Mouse (Mus musculus): ENCODE measurements around the gene Pcnx3. TPM values are rescaled to one million over a fixed set of nuclear protein-coding genes. Genes with fewer than 3 reads are reported as not detected.
A peak's percentile ranks its signal among the peaks of the same experiment; 100 is the strongest.

The Pcnx3 gene
- total and polyA plus RNA-seq, 3 experiments, result 7.1 to 34.5 (median 28.6) TPM

DNA sequence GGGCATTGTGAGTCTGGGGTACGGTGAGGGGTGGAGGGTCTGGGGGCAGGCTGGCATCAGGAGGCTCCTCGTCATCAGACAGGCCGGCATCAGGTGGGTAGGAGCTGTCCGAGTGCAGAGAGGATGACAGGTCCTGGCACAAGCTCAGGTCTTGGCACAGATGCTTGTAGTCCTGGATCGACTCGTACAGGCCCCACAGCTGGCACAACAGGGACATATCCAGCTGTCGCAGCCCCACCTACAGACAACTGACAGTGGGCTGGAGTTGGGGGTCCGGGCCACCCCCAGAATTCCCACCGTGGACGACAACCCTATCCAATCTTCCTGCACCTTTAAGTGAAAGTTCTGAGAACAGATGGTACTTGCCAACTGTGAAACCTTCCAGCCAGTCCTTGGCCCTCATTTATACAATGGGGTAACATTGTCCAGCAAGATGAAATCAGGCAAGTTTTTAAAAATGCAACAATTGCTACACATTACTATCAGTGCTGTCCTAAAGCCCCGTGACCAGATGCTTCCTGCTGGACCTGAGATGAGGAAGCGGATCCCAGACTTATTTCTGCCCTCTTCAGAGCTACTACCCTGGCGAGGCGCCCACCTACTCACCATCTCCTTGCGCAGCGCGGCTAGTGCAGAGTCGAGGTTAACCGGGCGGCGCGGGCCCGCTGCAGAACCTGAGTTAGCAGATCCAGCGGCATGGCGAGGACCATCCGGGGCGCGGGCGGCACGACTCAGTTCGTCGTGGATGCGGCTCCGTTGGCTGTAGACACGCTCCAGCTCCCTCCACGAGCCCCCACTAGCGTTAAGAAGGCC is 40.1 kb upstream of the Pcnx3 start:
- Histone ChIP-seq H3K36me3 (replicated peaks in 1 of 2; ENCODE audit: control insufficient read depth in 1 of 2, insufficient read depth in 1 of 2, low read length in 1 of 2) (peaks cover 2 to 21% of the 10 kb centered on the region in 2 experiments), H3K4me2 (ENCODE audit: insufficient read depth, low read depth, poor library complexity, severe bottlenecking) (peak overlapping the region; percentile 82), H3K27me3 (replicated peaks) (peaks cover 1% of the 10 kb centered on the region), H3K9me3 (replicated peaks; ENCODE audit: low read length) (no peaks in the 10 kb centered on the region), H3K4me3 (replicated peaks in 1 of 3; ENCODE audit: low read depth in 2 of 3, low read length in 2 of 3, poor library complexity in 1 of 3) (peak overlapping the region; percentile 64 to 87 (median 74)), H3K27ac (ENCODE audit: insufficient read depth, low read depth) (no peak overlapping the region), H3K79me2 (replicated peaks; ENCODE audit: control insufficient read depth, extremely low read depth, insufficient read depth, poor library complexity, severe bottlenecking) (peaks cover 14% of the 10 kb centered on the region), H3K9ac (ENCODE audit: insufficient read depth, low read depth) (peak overlapping the region; percentile 70), H3K4me1 (ENCODE audit: control insufficient read depth in 1 of 2, insufficient read depth in 2 of 2) (peaks cover 20 to 51% of the 10 kb centered on the region in 2 experiments)
- DNase-seq (ENCODE audit: extremely low read depth), result no peak
- dilution Hi-C loops (cut with MboI; ENCODE audit: extremely low pct_ligation_motif_present, extremely low pct_unique_long_range_greater_than_20kb, low sequenced_read_pairs) (no loop called here), in situ Hi-C loops (cut with MboI; ENCODE audit: low pct_ligation_motif_present, low pct_unique_long_range_greater_than_20kb, low sequenced_read_pairs) (no loop called here)
- TF ChIP-seq MXI1 (IDR thresholded peaks at IDR 0.05; ENCODE audit: low read depth, low read length) (0 out of 2 replicates have a peak, but pooled peaks have one; percentile 14), EP300 (IDR thresholded peaks at IDR 0.05; ENCODE audit: low read length) (no peak)

DNA sequence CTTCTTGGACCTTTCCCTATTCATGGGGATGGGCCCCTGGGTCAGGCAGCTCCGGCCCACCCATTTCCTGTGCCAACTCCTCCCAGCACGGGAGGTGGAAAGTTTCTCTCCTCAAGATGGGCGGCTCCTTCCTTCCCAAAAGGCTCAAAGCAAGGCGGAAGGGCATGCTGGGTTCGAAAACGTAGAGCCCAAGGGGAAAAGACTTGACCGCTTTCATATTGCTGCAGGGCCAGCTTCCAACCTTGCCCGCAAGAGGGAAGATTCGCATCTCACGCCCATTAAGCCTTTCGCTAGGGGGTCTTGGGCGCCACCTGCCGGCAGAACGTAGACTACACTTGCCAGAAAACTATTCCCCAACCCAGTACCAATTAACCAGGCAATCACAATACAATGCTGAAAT is 39.0 kb upstream of the Pcnx3 start:
- Histone ChIP-seq H3K4me3 (replicated peaks in 1 of 3; ENCODE audit: low read depth in 2 of 3, low read length in 2 of 3, poor library complexity in 1 of 3) (peak overlapping the region; percentile 38 to 75 (median 41)), H3K27ac (ENCODE audit: insufficient read depth, low read depth) (peak overlapping the region; percentile 20), H3K36me3 (replicated peaks in 1 of 2; ENCODE audit: control insufficient read depth in 1 of 2, insufficient read depth in 1 of 2, low read length in 1 of 2) (peaks cover 8 to 30% of the 10 kb centered on the region in 2 experiments), H3K27me3 (replicated peaks) (no peaks in the 10 kb centered on the region), H3K79me2 (replicated peaks; ENCODE audit: control insufficient read depth, extremely low read depth, insufficient read depth, poor library complexity, severe bottlenecking) (peaks cover 26% of the 10 kb centered on the region), H3K9me3 (replicated peaks; ENCODE audit: low read length) (no peaks in the 10 kb centered on the region), H3K9ac (ENCODE audit: insufficient read depth, low read depth) (no peak overlapping the region), H3K4me1 (ENCODE audit: control insufficient read depth in 1 of 2, insufficient read depth in 2 of 2) (peaks cover 21 to 62% of the 10 kb centered on the region in 2 experiments), H3K4me2 (ENCODE audit: insufficient read depth, low read depth, poor library complexity, severe bottlenecking) (peak overlapping the region; percentile 57)
- dilution Hi-C loops (cut with MboI; ENCODE audit: extremely low pct_ligation_motif_present, extremely low pct_unique_long_range_greater_than_20kb, low sequenced_read_pairs), result no loop called here
- in situ Hi-C loops (cut with MboI; ENCODE audit: low pct_ligation_motif_present, low pct_unique_long_range_greater_than_20kb, low sequenced_read_pairs), result no loop called here
- DNase-seq (ENCODE audit: extremely low read depth), result peak; percentile 80
- TF ChIP-seq RAD21 (IDR thresholded peaks at IDR 0.05; ENCODE audit: low read depth, low read length), result peak; percentile 75
- TF ChIP-seq USF1 (IDR thresholded peaks at IDR 0.05; ENCODE audit: low read depth, low read length), result no peak
- TF ChIP-seq SIN3A (IDR thresholded peaks at IDR 0.05; ENCODE audit: low read length), result peak; percentile 83
- TF ChIP-seq GABPA (IDR thresholded peaks at IDR 0.05; ENCODE audit: insufficient replicate concordance, low read depth, low read length), result no peak
- TF ChIP-seq USF2 (conservative IDR thresholded peaks at IDR 0.05; ENCODE audit: low read depth, low read length), result no peak
- TF ChIP-seq EP300 (IDR thresholded peaks at IDR 0.05; ENCODE audit: low read length), result peak; percentile 15; the same call in 1 of the 2 replicates
- TF ChIP-seq MAFK (IDR thresholded peaks at IDR 0.05; ENCODE audit: insufficient replicate concordance, low read length), result no peak
- TF ChIP-seq TCF12 (IDR thresholded peaks at IDR 0.05; ENCODE audit: low read depth, low read length), result peak; percentile 58
- TF ChIP-seq JUND (conservative IDR thresholded peaks at IDR 0.05; ENCODE audit: low read depth, low read length), result peak; percentile 41; the same call in 1 of the 2 replicates
- TF ChIP-seq PAX5 (IDR thresholded peaks at IDR 0.05; ENCODE audit: low read length), result no peak
- no peak for TF ChIP-seq MAX (IDR thresholded peaks at IDR 0.05; ENCODE audit: low read length)
- TF ChIP-seq JUN (IDR thresholded peaks at IDR 0.05; ENCODE audit: insufficient read depth, low read depth, low read length), result no peak; the same call in 1 of the 2 replicates
- TF ChIP-seq ZNF384 (IDR thresholded peaks at IDR 0.05; ENCODE audit: low read depth, low read length), result no peak
- peak; percentile 42 for TF ChIP-seq BHLHE40 (IDR thresholded peaks at IDR 0.05; ENCODE audit: low read depth, low read length)
- TF ChIP-seq RCOR1 (conservative IDR thresholded peaks at IDR 0.05; ENCODE audit: low read depth, low read length), result 0 out of 2 replicates have a peak, but pooled peaks have one; percentile 60
- TF ChIP-seq NELFE (IDR thresholded peaks at IDR 0.05; ENCODE audit: low read depth, low read length), result peak; percentile 67
- peak; percentile 47; the same call in 1 of the 2 replicates for TF ChIP-seq ZMIZ1 (IDR thresholded peaks at IDR 0.05; ENCODE audit: low read depth, low read length)
- no peak for TF ChIP-seq ZKSCAN1 (IDR thresholded peaks at IDR 0.05; ENCODE audit: borderline replicate concordance, low read depth, low read length)
- peak; percentile 56; the same call in 1 of the 2 replicates for TF ChIP-seq MXI1 (IDR thresholded peaks at IDR 0.05; ENCODE audit: low read depth, low read length)
- TF ChIP-seq ELF1 (IDR thresholded peaks at IDR 0.05; ENCODE audit: low read depth, low read length), result peak; percentile 51
- 0 out of 2 replicates have a peak, but pooled peaks have one; percentile 21 for TF ChIP-seq NRF1 (IDR thresholded peaks at IDR 0.05; ENCODE audit: low read depth, low read length)
- peak; percentile 6; the same call in 1 of the 2 replicates for TF ChIP-seq CHD2 (IDR thresholded peaks at IDR 0.05; ENCODE audit: low read length)
- peak; percentile 91 for TF ChIP-seq SMC3 (IDR thresholded peaks at IDR 0.05; ENCODE audit: low read depth, low read length)
- no peak for TF ChIP-seq ETS1 (conservative IDR thresholded peaks at IDR 0.05; ENCODE audit: low read depth, low read length)
- no peak for TF ChIP-seq E2F4 (IDR thresholded peaks at IDR 0.05; ENCODE audit: insufficient replicate concordance, low read depth, low read length)
- TF ChIP-seq HCFC1 (IDR thresholded peaks at IDR 0.05; ENCODE audit: low read depth, low read length), result no peak
- TF ChIP-seq UBTF (IDR thresholded peaks at IDR 0.05; ENCODE audit: low read depth, low read length), result no peak
- 0 out of 2 replicates have a peak, but pooled peaks have one; percentile 4 for TF ChIP-seq POLR2A (IDR thresholded peaks at IDR 0.05; ENCODE audit: low read depth, low read length)
- TF ChIP-seq IRF4 (IDR thresholded peaks at IDR 0.05; ENCODE audit: low read depth, low read length), result no peak
- TF ChIP-seq CTCF (conservative IDR thresholded peaks at IDR 0.05 in 1 of 2, IDR thresholded peaks at IDR 0.05 in 1 of 2; ENCODE audit: low read depth in 2 of 2, low read length in 2 of 2), result peak; percentile 83 to 98
- TF ChIP-seq TBP (conservative IDR thresholded peaks at IDR 0.05; ENCODE audit: low read depth, low read length), result 0 out of 2 replicates have a peak, but pooled peaks have one; percentile 19
